Mouse (Mus musculus): Measurements from ENCODE around the gene Gm3755.
"Not testable (repeated sequence)": the region's sequence is repeated elsewhere in the genome, so short reads cannot be mapped to it uniquely, and the experiment has no call there.

Gene Gm3755

DNA sequence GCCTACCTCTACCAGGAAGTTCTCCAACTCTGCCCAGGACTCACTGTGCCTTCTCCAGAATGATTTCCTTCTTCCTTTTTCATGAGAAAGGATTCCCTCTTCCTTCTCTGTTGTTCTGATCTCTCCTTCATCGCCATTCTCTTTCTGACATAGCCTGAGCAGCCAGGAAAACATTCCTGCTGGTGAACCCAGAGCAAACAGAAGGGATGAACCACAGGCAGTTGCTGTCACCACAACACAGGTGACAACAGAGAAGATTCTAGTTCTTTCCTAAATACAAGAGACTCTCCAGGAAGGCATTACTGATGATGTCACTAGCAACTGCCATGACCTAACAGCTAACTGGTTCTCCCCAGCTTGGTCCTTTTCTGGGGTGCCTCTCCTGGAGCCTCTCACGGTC is at the start of gene Gm3755:
TSS of gene Gm3755 (minus strand) at position 101 of the 400 bp plus-strand sequence.
- not testable (repeated sequence) for DNase-seq (ENCODE audit: extremely low read depth, low read depth)

DNA sequence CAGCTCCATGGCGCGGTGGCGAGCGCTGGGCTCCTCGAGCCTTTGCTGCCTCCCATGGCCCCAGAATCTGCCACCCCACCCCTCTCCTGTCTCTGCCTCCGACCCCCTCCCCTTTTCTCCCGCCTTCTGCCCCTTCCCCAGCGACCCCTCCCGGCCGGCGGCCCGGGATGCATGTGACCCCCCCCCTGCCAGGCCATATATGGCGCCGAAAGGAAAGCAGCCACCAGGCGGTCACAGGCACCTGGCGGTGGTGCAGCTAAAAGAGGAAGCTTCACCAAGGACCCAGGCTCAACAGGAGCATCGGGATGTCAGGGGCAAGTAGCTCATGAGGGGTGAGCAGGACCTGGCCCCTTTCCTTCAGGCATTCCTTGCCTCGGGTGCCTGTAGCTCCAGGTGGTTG is 38.0 kb upstream of the Gm3755 start:
- not testable (repeated sequence) for DNase-seq (ENCODE audit: extremely low read depth, low read depth)

DNA sequence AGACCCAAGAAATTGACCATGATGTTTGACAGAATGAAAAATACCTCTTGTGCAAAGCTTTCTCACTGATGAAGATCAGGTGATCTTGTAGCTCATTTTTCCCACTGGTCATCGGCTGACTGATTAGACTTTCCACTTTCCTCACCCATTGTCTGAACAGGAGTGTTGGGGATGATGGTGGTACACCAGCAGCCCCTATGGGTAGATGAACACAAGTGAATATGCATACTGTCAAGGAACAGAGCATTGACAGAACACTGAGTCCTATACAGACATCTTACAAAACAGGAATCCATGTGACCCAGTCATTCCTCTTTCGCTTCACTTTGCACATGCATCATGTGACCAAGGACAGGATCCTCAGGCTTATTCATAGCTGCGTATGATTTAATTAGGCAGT is 32.9 kb upstream of the Gm3755 start, which contains the start of gene Gm3752:
TSS of gene Gm3752 (minus strand) at position 101 of the 400 bp plus-strand sequence.
- not testable (repeated sequence) for DNase-seq (ENCODE audit: extremely low read depth, low read depth)

DNA sequence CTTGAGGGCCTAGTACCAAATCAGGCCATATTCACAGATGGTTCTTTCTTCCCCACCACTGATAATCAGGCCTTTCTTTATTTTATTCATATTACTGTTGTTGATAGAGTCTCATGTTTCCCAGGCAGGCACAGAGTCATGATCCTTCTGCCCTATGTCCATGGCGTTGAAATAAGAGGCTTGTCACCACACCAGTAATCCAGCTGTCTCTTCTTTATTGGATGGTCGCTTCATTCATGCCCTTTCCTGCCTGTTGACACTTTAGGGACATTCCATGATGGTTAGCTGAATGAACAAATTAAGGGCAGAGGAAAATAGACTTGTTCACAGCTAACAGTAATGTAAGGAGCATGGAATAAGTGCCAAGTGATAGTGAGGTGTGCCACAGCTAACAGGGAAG is 28.2 kb downstream of the Gm3755 start:
- DNase-seq (ENCODE audit: extremely low read depth, low read depth): not testable (repeated sequence)
